Mouse (Mus musculus): ENCODE results near the gene D430041D05Rik. TPM values are rescaled to one million over a fixed set of nuclear protein-coding genes. Genes with fewer than 3 reads are reported as not detected.

D430041D05Rik gene
- total and polyA plus RNA-seq, 2 experiments from 2014 or later = 7.9 to 47.6 TPM

DNA sequence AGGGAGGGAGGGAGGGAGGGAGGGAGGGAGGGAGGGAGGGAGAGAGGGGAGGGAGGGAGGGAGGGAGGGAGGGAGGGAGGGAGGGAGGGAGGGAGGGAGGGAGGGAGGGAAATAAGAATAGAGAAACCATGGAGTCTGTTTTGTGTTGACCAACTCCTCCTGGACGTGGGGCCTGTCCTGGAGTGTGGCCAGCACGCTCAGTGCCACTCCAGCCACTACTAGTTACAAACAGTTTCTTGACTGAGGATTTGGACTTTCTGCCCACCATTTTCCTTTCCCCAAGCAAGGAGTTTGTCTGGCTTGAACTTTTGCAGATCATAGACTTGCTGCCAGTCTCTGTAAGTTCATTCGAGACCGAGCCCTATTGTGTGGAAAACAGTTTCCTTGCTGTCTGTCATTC is 37.4 kb upstream of the D430041D05Rik start:
- Histone ChIP-seq H3K4me3 (ENCODE audit: low read depth, low read length) (no peak overlapping the region), H3K4me1 (ENCODE audit: insufficient read depth, low read length) (no peaks in the 10 kb centered on the region), H3K4me2 (ENCODE audit: low read depth, low read length, poor library complexity, severe bottlenecking) (no peak overlapping the region), H3K27ac (ENCODE audit: low read depth, low read length) (no peak overlapping the region), H3K9me3 (ENCODE audit: low read length) (no peaks in the 10 kb centered on the region), H3K9ac (replicated peaks; ENCODE audit: low read length, poor library complexity, severe bottlenecking) (no peak overlapping the region), H3K36me3 (ENCODE audit: insufficient read depth, low read length) (no peaks in the 10 kb centered on the region), H3K27me3 (ENCODE audit: insufficient read depth, low read length) (no peaks in the 10 kb centered on the region)
- no peak for ATAC-seq (ENCODE audit: low FRiP score)
- DNase-seq (ENCODE audit: low spot score) = no peak
- TF ChIP-seq CTCF (IDR thresholded peaks at IDR 0.05) = no peak
- 79% methylated on average over 4 of the region's 4 CpGs for WGBS

- ATAC-seq (ENCODE audit: low FRiP score) (no peak), DNase-seq (ENCODE audit: low spot score) (no peak)
- H3K9ac ChIP-seq (replicated peaks; ENCODE audit: low read length, poor library complexity, severe bottlenecking) = no peak overlapping the region
- 31% methylated on average over 1 of the region's 1 CpGs for WGBS
- no peak overlapping the region for H3K4me2 ChIP-seq (ENCODE audit: low read depth, low read length, poor library complexity, severe bottlenecking)
- no peak overlapping the region for H3K27ac ChIP-seq (ENCODE audit: low read depth, low read length)
- no peak for TF ChIP-seq CTCF (IDR thresholded peaks at IDR 0.05)
- H3K9me3 ChIP-seq (ENCODE audit: low read length) = no peaks in the 10 kb centered on the region
- no peaks in the 10 kb centered on the region for H3K27me3 ChIP-seq (ENCODE audit: insufficient read depth, low read length)
- H3K36me3 ChIP-seq (ENCODE audit: insufficient read depth, low read length) = 0 out of 2 replicates have a peak, but pooled peaks cover 2% of the 10 kb centered on the region
- H3K4me3 ChIP-seq (ENCODE audit: low read depth, low read length) = no peak overlapping the region
- no peaks in the 10 kb centered on the region for H3K4me1 ChIP-seq (ENCODE audit: insufficient read depth, low read length)
Observed at GRCm38 (mm10) chr2:104446016-104446415, 35.2 kb upstream of the D430041D05Rik start.

DNA sequence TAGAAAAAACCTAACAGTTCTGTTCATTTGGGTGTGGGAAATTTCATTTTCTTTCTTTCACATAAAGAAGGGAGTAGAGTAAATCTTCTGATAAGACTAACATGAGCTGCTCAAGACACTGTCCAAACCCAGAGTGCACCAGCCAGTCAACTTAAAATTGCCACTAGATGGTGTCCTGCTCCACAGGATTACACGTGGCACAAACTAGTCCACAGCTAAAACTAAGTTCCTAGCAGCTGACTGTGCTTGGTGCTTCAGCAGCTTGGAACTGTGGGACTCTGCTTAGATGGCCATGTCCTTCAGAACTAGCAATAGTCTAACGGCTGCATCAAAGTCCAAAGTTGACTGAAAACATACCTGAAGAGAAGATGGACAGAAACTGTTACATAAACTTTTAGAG is 34.0 kb upstream of the D430041D05Rik start:
- Histone ChIP-seq H3K9ac (replicated peaks; ENCODE audit: low read length, poor library complexity, severe bottlenecking) (no peak overlapping the region), H3K36me3 (ENCODE audit: insufficient read depth, low read length) (peaks cover 2% of the 10 kb centered on the region; the same call in 1 of the 2 replicates), H3K4me2 (ENCODE audit: low read depth, low read length, poor library complexity, severe bottlenecking) (no peak overlapping the region), H3K27me3 (ENCODE audit: insufficient read depth, low read length) (no peaks in the 10 kb centered on the region), H3K4me1 (ENCODE audit: insufficient read depth, low read length) (no peaks in the 10 kb centered on the region), H3K4me3 (ENCODE audit: low read depth, low read length) (no peak overlapping the region), H3K27ac (ENCODE audit: low read depth, low read length) (no peak overlapping the region), H3K9me3 (ENCODE audit: low read length) (no peaks in the 10 kb centered on the region)
- 38% methylated on average over 2 of the region's 2 CpGs for WGBS
- peak; percentile 88 for TF ChIP-seq CTCF (IDR thresholded peaks at IDR 0.05)
- ATAC-seq (ENCODE audit: low FRiP score) = peak; percentile 75; the same call in 1 of the 2 replicates
- peak; percentile 80 for DNase-seq (ENCODE audit: low spot score)

DNA sequence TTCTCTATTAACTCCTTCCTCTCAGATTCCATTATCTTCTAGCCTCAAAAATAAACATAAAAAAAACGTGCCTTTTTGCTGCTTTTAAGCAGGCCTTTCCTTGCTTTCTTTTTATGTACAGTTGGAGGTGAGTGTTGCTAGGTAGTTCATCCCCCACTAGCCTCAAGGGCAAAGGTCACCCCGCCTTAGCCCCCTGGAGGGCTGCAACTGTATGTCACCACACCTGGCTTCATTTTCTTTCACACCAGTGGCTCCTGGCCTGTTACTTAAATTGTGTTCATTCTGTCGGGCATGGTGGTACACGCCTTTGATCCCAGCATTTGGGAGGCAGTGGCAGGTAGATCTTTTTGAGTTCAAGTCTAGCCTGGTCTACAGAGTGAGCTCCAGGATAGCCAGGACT is 31.5 kb upstream of the D430041D05Rik start:
- no peak for TF ChIP-seq CTCF (IDR thresholded peaks at IDR 0.05)
- Histone ChIP-seq H3K4me2 (ENCODE audit: low read depth, low read length, poor library complexity, severe bottlenecking) (no peak overlapping the region), H3K36me3 (ENCODE audit: insufficient read depth, low read length) (peaks cover 9% of the 10 kb centered on the region; the same call in 1 of the 2 replicates), H3K9me3 (ENCODE audit: low read length) (no peaks in the 10 kb centered on the region), H3K27me3 (ENCODE audit: insufficient read depth, low read length) (no peaks in the 10 kb centered on the region), H3K4me1 (ENCODE audit: insufficient read depth, low read length) (no peaks in the 10 kb centered on the region), H3K27ac (ENCODE audit: low read depth, low read length) (no peak overlapping the region), H3K9ac (replicated peaks; ENCODE audit: low read length, poor library complexity, severe bottlenecking) (no peak overlapping the region), H3K4me3 (ENCODE audit: low read depth, low read length) (no peak overlapping the region)
- DNase-seq (ENCODE audit: low spot score) (no peak), ATAC-seq (ENCODE audit: low FRiP score) (no peak)
- WGBS = 70% methylated on average over 4 of the region's 4 CpGs

DNA sequence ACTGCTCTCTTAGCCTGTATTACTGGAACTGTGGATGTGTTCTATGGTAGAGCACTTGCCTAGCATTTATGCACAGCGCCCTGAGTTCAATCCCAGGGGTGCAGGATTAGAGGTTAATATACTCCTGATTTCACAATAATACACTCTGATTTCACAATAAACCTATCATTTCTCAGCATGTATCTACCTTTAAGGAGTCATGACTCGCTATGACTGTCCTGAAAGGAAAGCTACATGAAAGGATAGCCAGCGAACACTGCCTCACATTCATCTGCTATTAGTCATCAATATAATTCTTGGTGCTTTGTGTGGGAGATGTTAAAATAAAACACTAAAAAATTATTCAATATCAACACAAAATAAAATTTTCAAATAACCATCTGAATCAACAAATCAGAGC is 25.4 kb upstream of the D430041D05Rik start:
- Histone ChIP-seq H3K9ac (replicated peaks; ENCODE audit: low read length, poor library complexity, severe bottlenecking) (no peak overlapping the region), H3K36me3 (ENCODE audit: insufficient read depth, low read length) (peaks cover 44% of the 10 kb centered on the region), H3K4me3 (ENCODE audit: low read depth, low read length) (no peak overlapping the region), H3K27ac (ENCODE audit: low read depth, low read length) (no peak overlapping the region), H3K4me2 (ENCODE audit: low read depth, low read length, poor library complexity, severe bottlenecking) (no peak overlapping the region), H3K27me3 (ENCODE audit: insufficient read depth, low read length) (no peaks in the 10 kb centered on the region), H3K9me3 (ENCODE audit: low read length) (no peaks in the 10 kb centered on the region), H3K4me1 (ENCODE audit: insufficient read depth, low read length) (no peaks in the 10 kb centered on the region)
- WGBS = 91% methylated on average over 3 of the region's 3 CpGs
- DNase-seq (ENCODE audit: low spot score) (no peak), ATAC-seq (ENCODE audit: low FRiP score) (no peak)
- no peak for TF ChIP-seq CTCF (IDR thresholded peaks at IDR 0.05)

GRCm38 (mm10) chr2:104431067-104431466 is 20.3 kb upstream of the D430041D05Rik start:
- WGBS = 95% methylated on average over 6 of the region's 6 CpGs
- Histone ChIP-seq H3K4me1 (ENCODE audit: insufficient read depth, low read length) (no peaks in the 10 kb centered on the region), H3K9me3 (ENCODE audit: low read length) (no peaks in the 10 kb centered on the region), H3K36me3 (ENCODE audit: insufficient read depth, low read length) (peaks cover 47% of the 10 kb centered on the region), H3K27me3 (ENCODE audit: insufficient read depth, low read length) (no peaks in the 10 kb centered on the region), H3K27ac (ENCODE audit: low read depth, low read length) (no peak overlapping the region), H3K4me2 (ENCODE audit: low read depth, low read length, poor library complexity, severe bottlenecking) (no peak overlapping the region), H3K9ac (replicated peaks; ENCODE audit: low read length, poor library complexity, severe bottlenecking) (no peak overlapping the region), H3K4me3 (ENCODE audit: low read depth, low read length) (no peak overlapping the region)
- ATAC-seq (ENCODE audit: low FRiP score) = no peak
- no peak for DNase-seq (ENCODE audit: low spot score)
- TF ChIP-seq CTCF (IDR thresholded peaks at IDR 0.05) = no peak

All from midbrain, postnatal 0 days (tissue).